Mouse (Mus musculus): ENCODE results near the gene Ppil4. TPM values are rescaled to one million over a fixed set of nuclear protein-coding genes. Genes with fewer than 3 reads are reported as not detected.

Ppil4 gene
- polyA plus RNA-seq, 2 experiments, result 21.3 to 34.7 TPM

DNA sequence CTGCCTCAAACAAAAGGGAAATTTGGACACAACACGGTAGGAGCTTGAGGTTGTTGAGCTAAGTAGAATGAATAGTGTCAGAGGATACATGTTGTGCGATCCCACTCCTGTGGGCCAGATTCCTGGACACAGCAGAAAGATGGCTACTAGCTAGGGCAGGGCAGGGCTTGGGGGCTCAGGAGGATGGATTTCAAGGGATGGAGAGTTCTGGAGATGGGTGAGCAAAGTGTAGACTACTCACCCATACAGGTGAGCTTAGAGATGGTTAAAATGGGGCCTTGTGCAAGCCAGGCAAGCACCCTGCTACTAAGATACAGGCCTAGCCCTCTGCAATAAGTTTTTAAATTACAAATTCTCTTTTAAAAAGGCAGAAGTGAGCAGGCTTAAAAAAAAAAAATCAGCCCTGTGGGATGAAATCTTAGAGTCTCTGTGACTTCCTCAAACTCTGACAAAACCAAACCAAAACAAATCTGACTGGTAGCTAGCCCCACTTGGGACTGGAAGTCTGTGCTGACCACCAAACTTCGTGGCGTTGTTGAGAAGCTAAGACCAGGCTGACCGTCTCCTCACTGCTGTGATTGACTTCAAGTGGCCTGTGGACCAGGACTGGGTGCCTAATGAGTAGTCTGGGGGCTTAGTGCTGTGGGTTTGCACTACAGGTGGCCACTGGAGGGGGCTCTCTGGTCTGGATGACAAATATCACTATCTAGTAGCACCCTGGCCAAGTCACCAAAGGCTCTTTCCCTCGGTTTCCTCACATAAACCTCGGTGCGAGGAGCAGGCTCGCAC lies 40.9 kb downstream of the Ppil4 start:
- Histone ChIP-seq H3K4me3 (replicated peaks; ENCODE audit: low read length) (no peak overlapping the region), H3K4me1 (ENCODE audit: control insufficient read depth, insufficient read depth, low read length) (peaks cover 10% of the 10 kb centered on the region; the same call in 1 of the 2 replicates), H3K9me3 (ENCODE audit: control insufficient read depth, low read length) (no peaks in the 10 kb centered on the region), H3K9ac (ENCODE audit: low read depth, low read length, severe bottlenecking) (no peak overlapping the region), H3K4me2 (replicated peaks; ENCODE audit: low read depth, low read length, severe bottlenecking) (no peak overlapping the region), H3K27me3 (ENCODE audit: control insufficient read depth, insufficient read depth, low read length) (no peaks in the 10 kb centered on the region), H3K36me3 (ENCODE audit: control insufficient read depth, insufficient read depth, low read length) (no peaks in the 10 kb centered on the region), H3K27ac (replicated peaks; ENCODE audit: low read depth, low read length) (no peak overlapping the region)
- DNase-seq (ENCODE audit: low spot score), result no peak
- WGBS, result 89% methylated on average over 9 of the region's 9 CpGs
- no peak for TF ChIP-seq POLR2A (IDR thresholded peaks at IDR 0.05; ENCODE audit: borderline replicate concordance, extremely low read depth, insufficient read depth, insufficient read length)
- ATAC-seq (ENCODE audit: low FRiP score, low read depth), result no peak

- H3K27me3 ChIP-seq (ENCODE audit: control insufficient read depth, insufficient read depth, low read length), result no peaks in the 10 kb centered on the region
- DNase-seq (ENCODE audit: low spot score), result no peak
- 69% methylated on average over 10 of the region's 10 CpGs for WGBS
- H3K9me3 ChIP-seq (ENCODE audit: control insufficient read depth, low read length), result no peaks in the 10 kb centered on the region
- H3K9ac ChIP-seq (ENCODE audit: low read depth, low read length, severe bottlenecking), result no peak overlapping the region
- TF ChIP-seq POLR2A (IDR thresholded peaks at IDR 0.05; ENCODE audit: borderline replicate concordance, extremely low read depth, insufficient read depth, insufficient read length), result no peak
- no peak for ATAC-seq (ENCODE audit: low FRiP score, low read depth)
- H3K4me1 ChIP-seq (ENCODE audit: control insufficient read depth, insufficient read depth, low read length), result peaks cover 13% of the 10 kb centered on the region; the same call in 1 of the 2 replicates
- no peak overlapping the region for H3K4me3 ChIP-seq (replicated peaks; ENCODE audit: low read length)
- no peak overlapping the region for H3K27ac ChIP-seq (replicated peaks; ENCODE audit: low read depth, low read length)
- no peaks in the 10 kb centered on the region for H3K36me3 ChIP-seq (ENCODE audit: control insufficient read depth, insufficient read depth, low read length)
- no peak overlapping the region for H3K4me2 ChIP-seq (replicated peaks; ENCODE audit: low read depth, low read length, severe bottlenecking)
These were observed 42.1 kb downstream of the Ppil4 start for GRCm38 (mm10) chr10:7834671-7835225.

- no peak for ATAC-seq (ENCODE audit: low FRiP score, low read depth)
- TF ChIP-seq POLR2A (IDR thresholded peaks at IDR 0.05; ENCODE audit: borderline replicate concordance, extremely low read depth, insufficient read depth, insufficient read length), result no peak
- H3K4me1 ChIP-seq (ENCODE audit: control insufficient read depth, insufficient read depth, low read length), result peaks cover 17% of the 10 kb centered on the region; the same call in 1 of the 2 replicates
- no peaks in the 10 kb centered on the region for H3K36me3 ChIP-seq (ENCODE audit: control insufficient read depth, insufficient read depth, low read length)
- 73% methylated on average over 2 of the region's 2 CpGs for WGBS
- no peak overlapping the region for H3K4me2 ChIP-seq (replicated peaks; ENCODE audit: low read depth, low read length, severe bottlenecking)
- H3K27ac ChIP-seq (replicated peaks; ENCODE audit: low read depth, low read length), result no peak overlapping the region
- no peaks in the 10 kb centered on the region for H3K27me3 ChIP-seq (ENCODE audit: control insufficient read depth, insufficient read depth, low read length)
- H3K4me3 ChIP-seq (replicated peaks; ENCODE audit: low read length), result no peak overlapping the region
- no peak overlapping the region for H3K9ac ChIP-seq (ENCODE audit: low read depth, low read length, severe bottlenecking)
- no peaks in the 10 kb centered on the region for H3K9me3 ChIP-seq (ENCODE audit: control insufficient read depth, low read length)
- no peak for DNase-seq (ENCODE audit: low spot score)
These were observed 44.2 kb downstream of the Ppil4 start for GRCm38 (mm10) chr10:7836902-7837301.

DNA sequence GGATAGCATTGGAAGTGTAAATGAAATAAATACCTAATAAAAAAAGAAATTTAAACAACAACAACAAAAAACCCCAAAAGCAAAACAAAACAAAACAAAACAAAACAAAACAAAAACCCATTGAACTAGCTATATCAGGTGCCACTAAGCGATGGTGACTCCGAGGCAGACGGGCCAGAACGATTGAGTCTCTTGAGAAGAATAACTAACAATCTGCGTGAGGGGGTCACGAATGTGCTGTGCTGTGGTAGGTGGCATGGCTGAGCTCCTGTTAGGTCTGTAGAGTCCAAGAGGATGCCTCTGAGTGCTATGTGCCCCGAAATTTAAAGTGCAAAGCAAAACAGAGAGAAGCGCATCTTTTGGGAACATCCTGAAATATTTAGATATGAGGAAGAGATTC lies 44.8 kb downstream of the Ppil4 start:
- no peak overlapping the region for H3K4me2 ChIP-seq (replicated peaks; ENCODE audit: low read depth, low read length, severe bottlenecking)
- no peak overlapping the region for H3K4me3 ChIP-seq (replicated peaks; ENCODE audit: low read length)
- no peaks in the 10 kb centered on the region for H3K9me3 ChIP-seq (ENCODE audit: control insufficient read depth, low read length)
- no peak overlapping the region for H3K27ac ChIP-seq (replicated peaks; ENCODE audit: low read depth, low read length)
- peaks cover 13% of the 10 kb centered on the region; the same call in 1 of the 2 replicates for H3K4me1 ChIP-seq (ENCODE audit: control insufficient read depth, insufficient read depth, low read length)
- ATAC-seq (ENCODE audit: low FRiP score, low read depth), result no peak
- no peak overlapping the region for H3K9ac ChIP-seq (ENCODE audit: low read depth, low read length, severe bottlenecking)
- TF ChIP-seq POLR2A (IDR thresholded peaks at IDR 0.05; ENCODE audit: borderline replicate concordance, extremely low read depth, insufficient read depth, insufficient read length), result no peak
- no peak for DNase-seq (ENCODE audit: low spot score)
- no peaks in the 10 kb centered on the region for H3K36me3 ChIP-seq (ENCODE audit: control insufficient read depth, insufficient read depth, low read length)
- 90% methylated on average over 8 of the region's 8 CpGs for WGBS
- no peaks in the 10 kb centered on the region for H3K27me3 ChIP-seq (ENCODE audit: control insufficient read depth, insufficient read depth, low read length)

- Histone ChIP-seq H3K4me3 (replicated peaks; ENCODE audit: low read length) (no peak overlapping the region), H3K4me1 (ENCODE audit: control insufficient read depth, insufficient read depth, low read length) (peaks cover 12% of the 10 kb centered on the region; the same call in 1 of the 2 replicates), H3K27me3 (ENCODE audit: control insufficient read depth, insufficient read depth, low read length) (no peaks in the 10 kb centered on the region), H3K4me2 (replicated peaks; ENCODE audit: low read depth, low read length, severe bottlenecking) (no peak overlapping the region), H3K9ac (ENCODE audit: low read depth, low read length, severe bottlenecking) (no peak overlapping the region), H3K9me3 (ENCODE audit: control insufficient read depth, low read length) (no peaks in the 10 kb centered on the region), H3K27ac (replicated peaks; ENCODE audit: low read depth, low read length) (no peak overlapping the region), H3K36me3 (ENCODE audit: control insufficient read depth, insufficient read depth, low read length) (no peaks in the 10 kb centered on the region)
- no peak for ATAC-seq (ENCODE audit: low FRiP score, low read depth)
- no peak for DNase-seq (ENCODE audit: low spot score)
- WGBS, result 90% methylated on average over 8 of the region's 8 CpGs
- no peak for TF ChIP-seq POLR2A (IDR thresholded peaks at IDR 0.05; ENCODE audit: borderline replicate concordance, extremely low read depth, insufficient read depth, insufficient read length)
These were observed 45.3 kb downstream of the Ppil4 start for GRCm38 (mm10) chr10:7838036-7838435.

All from limb, embryonic 14.5 days (tissue).